In genomic region chr16:31663379-31664286, GRCm38 (mm10) we compare ENCODE assay signal across 7 mouse cellular contexts. TPM values are rescaled to one million over a fixed set of nuclear protein-coding genes. Genes with fewer than 3 reads are reported as not detected.
A peak's percentile ranks its signal among the peaks of the same experiment; 100 is the strongest.
DNase-seq lines count a peak whose midpoint lies in the region; ATAC-seq and TF ChIP-seq lines count a peak whose summit lies in the region.

Gene Dlg1 (plus strand): TSS chr16:31663443.

- H3K4me2 ChIP-seq in embryonic facial prominence, embryonic 12.5 days (replicated peaks) = peak within 1 kb of the TSS; percentile 75
- H3K4me2 ChIP-seq in limb, embryonic 12.5 days = peak within 1 kb of the TSS; percentile 80
- H3K4me2 ChIP-seq in midbrain, embryonic 15.5 days = peak within 1 kb of the TSS; percentile 82

- WGBS in embryonic facial prominence, embryonic 12.5 days = under 1% methylated on average over 87 of the region's 95 CpGs
- WGBS in kidney, adult 2 months = under 1% methylated on average over 68 of the region's 95 CpGs
- under 1% methylated on average over 72 of the region's 95 CpGs for WGBS in limb, embryonic 12.5 days
- under 1% methylated on average over 82 of the region's 95 CpGs for WGBS in midbrain, embryonic 15.5 days
- under 1% methylated on average over 65 of the region's 95 CpGs for WGBS in spleen, adult 2 months

- DNase-seq in adrenal gland, postnatal 25 days = peak; percentile 85
- DNase-seq in heart, adult 18-20 months = peak; percentile 90 to 93
- DNase-seq in kidney, adult 2 months = peak; percentile 93
- peak; percentile 59 to 81 for DNase-seq in spleen, adult 2 months (ENCODE audit: low read depth in 1 of 2, low spot score in 2 of 2)

- peak within 1 kb of the TSS; percentile 81 for H3K4me3 ChIP-seq in embryonic facial prominence, embryonic 12.5 days
- H3K4me3 ChIP-seq in kidney, adult 2 months (ENCODE audit: insufficient read depth, low read depth, low read length) = peak within 1 kb of the TSS; percentile 71
- H3K4me3 ChIP-seq in limb, embryonic 12.5 days (replicated peaks) = peak within 1 kb of the TSS; percentile 95
- H3K4me3 ChIP-seq in midbrain, embryonic 15.5 days = peak within 1 kb of the TSS; percentile 79
- peak within 1 kb of the TSS; percentile 94 for H3K4me3 ChIP-seq in spleen, adult 2 months (ENCODE audit: extremely low read depth, insufficient read depth, insufficient read length)

- H3K27ac ChIP-seq in embryonic facial prominence, embryonic 12.5 days = peak within 1 kb of the TSS; percentile 96
- peak within 1 kb of the TSS; percentile 75 for H3K27ac ChIP-seq in kidney, adult 2 months (ENCODE audit: insufficient read depth, low read depth, low read length)
- peak within 1 kb of the TSS; percentile 98 for H3K27ac ChIP-seq in limb, embryonic 12.5 days
- H3K27ac ChIP-seq in midbrain, embryonic 15.5 days = peak within 1 kb of the TSS; percentile 76
- H3K27ac ChIP-seq in spleen, adult 2 months (ENCODE audit: insufficient read depth, low read length) = peak within 1 kb of the TSS; percentile 90

- peak within 1 kb of the TSS; percentile 86 for H3K9ac ChIP-seq in embryonic facial prominence, embryonic 12.5 days
- H3K9ac ChIP-seq in limb, embryonic 12.5 days (replicated peaks) = peak within 1 kb of the TSS; percentile 91
- peak within 1 kb of the TSS; percentile 47 for H3K9ac ChIP-seq in midbrain, embryonic 15.5 days

- no peaks in the 10 kb centered on the region for H3K27me3 ChIP-seq in embryonic facial prominence, embryonic 12.5 days
- no peaks in the 10 kb centered on the region for H3K27me3 ChIP-seq in kidney, adult 2 months (replicated peaks; ENCODE audit: control insufficient read depth, insufficient read depth, low read length)
- H3K27me3 ChIP-seq in limb, embryonic 12.5 days = no peaks in the 10 kb centered on the region
- H3K27me3 ChIP-seq in midbrain, embryonic 15.5 days (replicated peaks) = 0 out of 2 replicates have a peak, but pooled peaks cover 8% of the 10 kb centered on the region
- peaks cover 2% of the 10 kb centered on the region for H3K27me3 ChIP-seq in spleen, adult 2 months (ENCODE audit: control insufficient read depth, insufficient read depth, low read length)

- peaks cover 16% of the 10 kb centered on the region for H3K4me1 ChIP-seq in embryonic facial prominence, embryonic 12.5 days
- H3K4me1 ChIP-seq in kidney, adult 2 months (ENCODE audit: control insufficient read depth, insufficient read depth, low read length) = no peaks in the 10 kb centered on the region; the same call in 1 of the 2 replicates
- peaks cover 29% of the 10 kb centered on the region for H3K4me1 ChIP-seq in limb, embryonic 12.5 days (replicated peaks)
- peaks cover 14% of the 10 kb centered on the region for H3K4me1 ChIP-seq in midbrain, embryonic 15.5 days
- H3K4me1 ChIP-seq in spleen, adult 2 months (ENCODE audit: control insufficient read depth, insufficient read depth, insufficient read length) = peaks cover 2% of the 10 kb centered on the region

- TF ChIP-seq CTCF in kidney, adult 2 months (conservative IDR thresholded peaks at IDR 0.05; ENCODE audit: insufficient read depth, insufficient read length, low read depth, low read length) = no peak
- no peak for TF ChIP-seq CTCF in spleen, adult 2 months (IDR thresholded peaks at IDR 0.05; ENCODE audit: extremely low read depth, insufficient read depth, insufficient read length, insufficient replicate concordance)

- ATAC-seq in embryonic facial prominence, embryonic 12.5 days (ENCODE audit: insufficient number of reproducible peaks, insufficient read depth, low FRiP score, low TSS enrichment) = peak; percentile 97
- ATAC-seq in limb, embryonic 12.5 days (ENCODE audit: insufficient number of reproducible peaks, insufficient read depth, low FRiP score, low TSS enrichment, low read depth) = peak; percentile 93
- ATAC-seq in midbrain, embryonic 15.5 days (replicated peaks) = peak; percentile 97

- TF ChIP-seq POLR2A in kidney, adult 2 months (IDR thresholded peaks at IDR 0.05; ENCODE audit: low read depth, low read length) = no peak
- no peak; the same call in 1 of the 2 replicates for TF ChIP-seq POLR2A in spleen, adult 2 months (IDR thresholded peaks at IDR 0.05; ENCODE audit: low read depth, low read length)

- H3K36me3 ChIP-seq in embryonic facial prominence, embryonic 12.5 days = peaks cover 14% of the 10 kb centered on the region
- H3K36me3 ChIP-seq in kidney, adult 2 months (ENCODE audit: control insufficient read depth, insufficient read depth, low read length) = no peaks in the 10 kb centered on the region; the same call in 1 of the 2 replicates
- H3K36me3 ChIP-seq in limb, embryonic 12.5 days = peaks cover 25% of the 10 kb centered on the region
- H3K36me3 ChIP-seq in midbrain, embryonic 15.5 days (replicated peaks) = no peaks in the 10 kb centered on the region
- H3K36me3 ChIP-seq in spleen, adult 2 months (ENCODE audit: control insufficient read depth, insufficient read depth, low read length) = peaks cover 5% of the 10 kb centered on the region; the same call in 1 of the 2 replicates

- H3K9me3 ChIP-seq in embryonic facial prominence, embryonic 12.5 days = no peaks in the 10 kb centered on the region
- H3K9me3 ChIP-seq in limb, embryonic 12.5 days = no peaks in the 10 kb centered on the region
- no peaks in the 10 kb centered on the region for H3K9me3 ChIP-seq in midbrain, embryonic 15.5 days

RNA-seq across cellular contexts. Expression of gene Dlg1, which starts in this region (rescaled TPM):
- total RNA-seq in adrenal gland, postnatal 25 days (2021) = 101 and 103 TPM in 2 replicates
- polyA plus RNA-seq in embryonic facial prominence, embryonic 12.5 days (2016; fragmentation: Nextera tagmentation; extraction: Ambion mirVana) = 39.1 and 43.5 TPM in 2 replicates
- total RNA-seq in heart, adult 18-20 months (2021) = 10 to 100 TPM; 52.6 to 59.2 TPM
- polyA plus RNA-seq in kidney, adult 2 months (2012; rRNA removed) = 20.4 and 24.6 TPM in 2 replicates
- polyA plus RNA-seq in limb, embryonic 12.5 days (2016; fragmentation: Nextera tagmentation; extraction: Ambion mirVana) = 42.2 and 42.9 TPM in 2 replicates
- polyA plus RNA-seq in midbrain, embryonic 15.5 days (2015; fragmentation: Nextera tagmentation; extraction: Ambion mirVana) = 13.2 and 13.3 TPM in 2 replicates
- polyA plus RNA-seq in spleen, adult 2 months (2012; rRNA removed) = 7.8 and 7.9 TPM in 2 replicates

Comparison
In these comparisons a context has a peak if more than half of its experiments do, and no peak if none do; other contexts are left out.
1. Peak in every context shown above with its lines: DNase-seq, ATAC-seq, H3K4me3 ChIP-seq and H3K27ac ChIP-seq.